Mouse (Mus musculus): Measurements from ENCODE around the gene Lrig2.

- TF ChIP-seq CTCF (IDR thresholded peaks at IDR 0.05; ENCODE audit: control insufficient read depth, insufficient read depth, insufficient read length) = no peak
- TF ChIP-seq MAX (IDR thresholded peaks at IDR 0.05) = no peak
Observed at GRCm38 (mm10) chr3:104510771-104511429, 818 bp downstream of the Lrig2 start.

All from C2C12 (cell line).